Mouse (Mus musculus) gastrocnemius, postnatal 14 days (tissue): ENCODE results near the gene 5730522E02Rik. TPM values are rescaled to one million over a fixed set of nuclear protein-coding genes. Genes with fewer than 3 reads are reported as not detected.
A peak's percentile ranks its signal among the peaks of the same experiment; 100 is the strongest.

Experiments
- DNase-seq: peaks from one replicate; pipeline ENCODE4 v3.0.0; 2021; ENCODE audit warnings: mixed read lengths
- intact Hi-C: fragments of 180-260 bp; cut with DNase I; formaldehyde crosslinking; loops from one replicate; pipeline ENCODE4 v1.15.1; 2025; ENCODE audit warnings: low total_unique reads
- total RNA-seq, 2 experiments: library from RNA; stranded (reverse); gene quantifications; 2 replicates each; pipeline ENCODE4 v1.2.3; 2021

The 5730522E02Rik gene
- total RNA-seq, 2 experiments from 2014 or later, result not detected

GRCm38 (mm10) chr11:26063252-26063651, 147.3 kb downstream of the 5730522E02Rik start:
- DNase-seq, result no peak
- intact Hi-C loops, result no loop called here

GRCm38 (mm10) chr11:26061471-26062137, 149.0 kb downstream of the 5730522E02Rik start:
- DNase-seq, result no peak
- intact Hi-C loops, result no loop called here

- intact Hi-C loops, result no loop called here
- no peak for DNase-seq
Observed at GRCm38 (mm10) chr11:26013527-26013926, 197.0 kb downstream of the 5730522E02Rik start.

GRCm38 (mm10) chr11:26004018-26004417, 206.5 kb downstream of the 5730522E02Rik start:
- intact Hi-C loops, result no loop called here
- no peak for DNase-seq

GRCm38 (mm10) chr11:25999738-26000137, 210.8 kb downstream of the 5730522E02Rik start:
- intact Hi-C loops, result no loop called here
- no peak for DNase-seq

GRCm38 (mm10) chr11:25997469-25997868, 213.1 kb downstream of the 5730522E02Rik start:
- intact Hi-C loops, result no loop called here
- no peak for DNase-seq

GRCm38 (mm10) chr11:25994128-25994527, 216.4 kb downstream of the 5730522E02Rik start:
- no peak for DNase-seq
- intact Hi-C loops, result no loop called here

GRCm38 (mm10) chr11:25992216-25992615, 218.3 kb downstream of the 5730522E02Rik start:
- intact Hi-C loops, result no loop called here
- no peak for DNase-seq

GRCm38 (mm10) chr11:25978736-25979276, 231.8 kb downstream of the 5730522E02Rik start:
- intact Hi-C loops, result no loop called here

GRCm38 (mm10) chr11:25941504-25941903, 269.1 kb downstream of the 5730522E02Rik start:
- DNase-seq, result no peak
- intact Hi-C loops, result no loop called here

More at GRCm38 (mm10) chr11:25978736-25979276, 231.8 kb downstream of the 5730522E02Rik start:
- no peak for DNase-seq

GRCm38 (mm10) chr11:25940716-25941294, 269.8 kb downstream of the 5730522E02Rik start:
- DNase-seq, result no peak
- intact Hi-C loops, result no loop called here

- intact Hi-C loops, result no loop called here
- no peak for DNase-seq
Observed at GRCm38 (mm10) chr11:25926267-25926666, 284.3 kb downstream of the 5730522E02Rik start.

- no peak for DNase-seq
- intact Hi-C loops, result no loop called here
Observed at GRCm38 (mm10) chr11:25902321-25902720, 308.2 kb downstream of the 5730522E02Rik start.

- intact Hi-C loops, result no loop called here
- DNase-seq, result no peak
Observed at GRCm38 (mm10) chr11:25901666-25902065, 308.9 kb downstream of the 5730522E02Rik start.

GRCm38 (mm10) chr11:25893906-25894305, 316.7 kb downstream of the 5730522E02Rik start:
- intact Hi-C loops, result no loop called here
- no peak for DNase-seq

- DNase-seq, result no peak
- intact Hi-C loops, result no loop called here
Observed at GRCm38 (mm10) chr11:25872983-25873382, 337.6 kb downstream of the 5730522E02Rik start.

- no peak for DNase-seq
- intact Hi-C loops, result no loop called here
Observed at GRCm38 (mm10) chr11:25872317-25872716, 338.2 kb downstream of the 5730522E02Rik start.

- intact Hi-C loops, result no loop called here
- no peak for DNase-seq
Observed at GRCm38 (mm10) chr11:25866292-25866691, 344.3 kb downstream of the 5730522E02Rik start.

- intact Hi-C loops, result no loop called here
- peak; percentile 36 for DNase-seq
Observed at GRCm38 (mm10) chr11:25862686-25863085, 347.9 kb downstream of the 5730522E02Rik start.

- intact Hi-C loops, result no loop called here
- DNase-seq, result no peak
Observed at GRCm38 (mm10) chr11:25856629-25857568, 353.7 kb downstream of the 5730522E02Rik start.
